17 mouse cellular contexts compared by ENCODE assay signal in genomic region chr13:69901139-69901538, GRCm38 (mm10).
DNase-seq lines count a peak whose midpoint lies in the region; ATAC-seq and TF ChIP-seq lines count a peak whose summit lies in the region.
"Had no signal": no experiment of that assay in that cellular context is flagged by ENCODE, and none has a peak within 500 bp of the region (broad histone marks: within the 10 kb centered on the region; RNA-seq: fewer than 3 reads in every experiment).

No protein-coding gene starts in this region.

- TF ChIP-seq CTCF in hindbrain, postnatal 0 days (IDR thresholded peaks at IDR 0.05; ENCODE audit: low read depth), result no peak

- H3K4me3 ChIP-seq in forebrain, embryonic 16.5 days (replicated peaks; ENCODE audit: low read length), result no peak overlapping the region
- no peak overlapping the region for H3K4me3 ChIP-seq in forebrain, embryonic 11.5 days (ENCODE audit: low read depth, low read length)
- H3K4me3 ChIP-seq in hindbrain, embryonic 16.5 days (ENCODE audit: low read length), result no peak overlapping the region
- no peak overlapping the region for H3K4me3 ChIP-seq in hindbrain, postnatal 0 days (ENCODE audit: low read length)
- H3K4me3 ChIP-seq: embryonic facial prominence, embryonic 10.5 days; embryonic facial prominence, embryonic 12.5 days; forebrain, embryonic 12.5 days had no signal

- H3K9ac ChIP-seq in forebrain, embryonic 16.5 days (replicated peaks; ENCODE audit: low read depth, low read length), result no peak overlapping the region
- H3K9ac ChIP-seq in forebrain, embryonic 11.5 days (ENCODE audit: low read length), result no peak overlapping the region
- H3K9ac ChIP-seq in hindbrain, embryonic 16.5 days (ENCODE audit: low read depth, low read length), result no peak overlapping the region
- H3K9ac ChIP-seq in hindbrain, postnatal 0 days (replicated peaks; ENCODE audit: low read length), result no peak overlapping the region
- H3K9ac ChIP-seq: embryonic facial prominence, embryonic 12.5 days; forebrain, embryonic 12.5 days had no signal

- no peaks in the 10 kb centered on the region for H3K4me1 ChIP-seq in forebrain, embryonic 16.5 days (replicated peaks; ENCODE audit: control insufficient read depth, insufficient read depth, low read length)
- H3K4me1 ChIP-seq in forebrain, embryonic 11.5 days (replicated peaks; ENCODE audit: control insufficient read depth, insufficient read depth, low read length), result no peaks in the 10 kb centered on the region
- no peaks in the 10 kb centered on the region for H3K4me1 ChIP-seq in hindbrain, embryonic 16.5 days (ENCODE audit: control insufficient read depth, insufficient read depth, low read depth, low read length)
- H3K4me1 ChIP-seq in hindbrain, postnatal 0 days (ENCODE audit: insufficient read depth, low read length), result no peaks in the 10 kb centered on the region
- H3K4me1 ChIP-seq: embryonic facial prominence, embryonic 10.5 days; embryonic facial prominence, embryonic 12.5 days; forebrain, embryonic 12.5 days had no signal

- H3K27me3 ChIP-seq in forebrain, embryonic 16.5 days (replicated peaks; ENCODE audit: control insufficient read depth, insufficient read depth, low read length), result no peaks in the 10 kb centered on the region
- H3K27me3 ChIP-seq in forebrain, embryonic 11.5 days (ENCODE audit: control insufficient read depth, insufficient read depth, low read length), result no peaks in the 10 kb centered on the region
- H3K27me3 ChIP-seq in hindbrain, embryonic 16.5 days (replicated peaks; ENCODE audit: control insufficient read depth, insufficient read depth, low read length), result no peaks in the 10 kb centered on the region
- no peaks in the 10 kb centered on the region for H3K27me3 ChIP-seq in hindbrain, postnatal 0 days (ENCODE audit: insufficient read depth, low read length)
- H3K27me3 ChIP-seq: embryonic facial prominence, embryonic 12.5 days; forebrain, embryonic 12.5 days had no signal

- H3K4me2 ChIP-seq in forebrain, embryonic 16.5 days (ENCODE audit: low read length), result no peak overlapping the region
- H3K4me2 ChIP-seq in forebrain, embryonic 11.5 days (ENCODE audit: low read depth, low read length, severe bottlenecking), result no peak overlapping the region
- no peak overlapping the region for H3K4me2 ChIP-seq in hindbrain, embryonic 16.5 days (ENCODE audit: low read length)
- H3K4me2 ChIP-seq in hindbrain, postnatal 0 days (ENCODE audit: low read depth, low read length), result no peak overlapping the region
- H3K4me2 ChIP-seq: embryonic facial prominence, embryonic 12.5 days; forebrain, embryonic 12.5 days had no signal

- ATAC-seq in forebrain, embryonic 16.5 days, result peak; percentile 52; the same call in 1 of the 2 replicates
- no peak for ATAC-seq in forebrain, embryonic 11.5 days (replicated peaks; ENCODE audit: low FRiP score)
- ATAC-seq in hindbrain, embryonic 16.5 days, result peak; percentile 54; the same call in 1 of the 2 replicates
- ATAC-seq in hindbrain, postnatal 0 days, result no peak

- H3K36me3 ChIP-seq in forebrain, embryonic 16.5 days (ENCODE audit: control insufficient read depth, insufficient read depth), result no peaks in the 10 kb centered on the region
- no peaks in the 10 kb centered on the region for H3K36me3 ChIP-seq in forebrain, embryonic 11.5 days (ENCODE audit: control insufficient read depth, insufficient read depth, low read length)
- no peaks in the 10 kb centered on the region for H3K36me3 ChIP-seq in hindbrain, embryonic 16.5 days (ENCODE audit: control insufficient read depth, insufficient read depth, low read length)
- no peaks in the 10 kb centered on the region for H3K36me3 ChIP-seq in hindbrain, postnatal 0 days (ENCODE audit: insufficient read depth, low read length)
- H3K36me3 ChIP-seq: embryonic facial prominence, embryonic 10.5 days; embryonic facial prominence, embryonic 12.5 days; forebrain, embryonic 12.5 days had no signal

- DNase-seq in forebrain, embryonic 11.5 days (ENCODE audit: low spot score), result no peak
- DNase-seq in hindbrain, postnatal 0 days (ENCODE audit: low spot score), result no peak
- peak; percentile 29 for DNase-seq in brain, adult 2 months (ENCODE audit: low read depth, low spot score)
- no peak for DNase-seq in gastrocnemius, postnatal 10 days
- DNase-seq: adrenal gland, adult 2 months; adrenal gland, postnatal 10 days; adrenal gland, postnatal 25 days; cerebellum, adult 11-12 months; cerebellum, adult 2 months; cerebellum, adult 9-10 months; cerebellum, postnatal 10 days; cerebellum, postnatal 25 days had no signal

- H3K27ac ChIP-seq in forebrain, embryonic 16.5 days (ENCODE audit: low read length), result no peak overlapping the region
- H3K27ac ChIP-seq in forebrain, embryonic 11.5 days (ENCODE audit: low read depth, low read length), result no peak overlapping the region
- H3K27ac ChIP-seq in hindbrain, embryonic 16.5 days (ENCODE audit: low read depth, low read length), result no peak overlapping the region
- no peak overlapping the region for H3K27ac ChIP-seq in hindbrain, postnatal 0 days
- H3K27ac ChIP-seq: embryonic facial prominence, embryonic 10.5 days; embryonic facial prominence, embryonic 12.5 days; forebrain, embryonic 12.5 days had no signal

- no peaks in the 10 kb centered on the region for H3K9me3 ChIP-seq in forebrain, embryonic 16.5 days (ENCODE audit: control insufficient read depth, low read length)
- H3K9me3 ChIP-seq in forebrain, embryonic 11.5 days (ENCODE audit: control insufficient read depth, low read length), result no peaks in the 10 kb centered on the region
- H3K9me3 ChIP-seq in hindbrain, embryonic 16.5 days (ENCODE audit: control insufficient read depth, low read length), result no peaks in the 10 kb centered on the region
- H3K9me3 ChIP-seq in hindbrain, postnatal 0 days (ENCODE audit: low read length), result no peaks in the 10 kb centered on the region
- H3K9me3 ChIP-seq: embryonic facial prominence, embryonic 10.5 days; embryonic facial prominence, embryonic 12.5 days; forebrain, embryonic 12.5 days had no signal

Comparison
In these comparisons a context has a peak if more than half of its experiments do, and no peak if none do; other contexts are left out.
1. ATAC-seq: peak in forebrain, embryonic 16.5 days (single experiment) and hindbrain, embryonic 16.5 days (single experiment); none in forebrain, embryonic 11.5 days (single experiment) and hindbrain, postnatal 0 days (single experiment).